Mouse (Mus musculus) kidney, adult 2 months (tissue): ENCODE data around the gene Pradc1.

Experiments used
- CTCF ChIP-seq: fragments of 200-500 bp; conservative IDR thresholded peaks from 2 replicates; pipeline ENCODE4 v1.5.1; 2011; ENCODE audit warnings: low read depth, mild to moderate bottlenecking, control low read depth, low read length, moderate library complexity, mixed read lengths; ENCODE audit not compliant: insufficient read depth, insufficient read length
- POLR2A ChIP-seq: fragments of 200-500 bp; IDR thresholded peaks from one replicate; pipeline ENCODE4 v1.6.1; 2011; ENCODE audit warnings: low read depth, low read length, control low read depth

- TF ChIP-seq CTCF (no peak), POLR2A (no peak)
These were observed 8.1 kb downstream of the Pradc1 start for GRCm38 (mm10) chr6:85443488-85444233.
